Comparison of ENCODE assay signal across 7 mouse cellular contexts in genomic region chr5:124438746-124439145, GRCm38 (mm10). TPM values are rescaled to one million over a fixed set of nuclear protein-coding genes. Genes with fewer than 3 reads are reported as not detected.
A peak's percentile ranks its signal among the peaks of the same experiment; 100 is the strongest.
DNase-seq lines count a peak whose midpoint lies in the region; ATAC-seq and TF ChIP-seq lines count a peak whose summit lies in the region.

No protein-coding gene starts in this region.

- H3K9me3 ChIP-seq in embryonic facial prominence, embryonic 12.5 days: no peaks in the 10 kb centered on the region
- H3K9me3 ChIP-seq in limb, embryonic 11.5 days (ENCODE audit: control insufficient read depth, low read length): no peaks in the 10 kb centered on the region
- H3K9me3 ChIP-seq in neural tube, embryonic 14.5 days (ENCODE audit: control insufficient read depth, low read length): no peaks in the 10 kb centered on the region

- no peaks in the 10 kb centered on the region for H3K27me3 ChIP-seq in embryonic facial prominence, embryonic 12.5 days
- H3K27me3 ChIP-seq in limb, embryonic 11.5 days (ENCODE audit: control insufficient read depth, insufficient read depth, low read length): no peaks in the 10 kb centered on the region
- no peaks in the 10 kb centered on the region for H3K27me3 ChIP-seq in neural tube, embryonic 14.5 days (ENCODE audit: control insufficient read depth, insufficient read depth, low read length)

- no peak overlapping the region for H3K4me3 ChIP-seq in layer of hippocampus, adult 2 months
- peak overlapping the region; percentile 71; the same call in 1 of the 2 replicates for H3K4me3 ChIP-seq in embryonic facial prominence, embryonic 12.5 days
- no peak overlapping the region for H3K4me3 ChIP-seq in limb, embryonic 11.5 days (ENCODE audit: low read depth, low read length)
- H3K4me3 ChIP-seq in neural tube, embryonic 14.5 days (ENCODE audit: low read depth, low read length): peak overlapping the region; percentile 66; the same call in 1 of the 2 replicates

- peak overlapping the region; percentile 94 for H3K4me2 ChIP-seq in embryonic facial prominence, embryonic 12.5 days (replicated peaks)
- peak overlapping the region; percentile 94; the same call in 1 of the 2 replicates for H3K4me2 ChIP-seq in limb, embryonic 11.5 days (ENCODE audit: low read depth, severe bottlenecking)
- no peak overlapping the region; the same call in 1 of the 2 replicates for H3K4me2 ChIP-seq in neural tube, embryonic 14.5 days (ENCODE audit: low read depth, low read length)

- H3K36me3 ChIP-seq in embryonic facial prominence, embryonic 12.5 days: no peaks in the 10 kb centered on the region
- no peaks in the 10 kb centered on the region for H3K36me3 ChIP-seq in limb, embryonic 11.5 days (ENCODE audit: control insufficient read depth, insufficient read depth, low read length)
- H3K36me3 ChIP-seq in neural tube, embryonic 14.5 days (ENCODE audit: control insufficient read depth, insufficient read depth, low read length): no peaks in the 10 kb centered on the region

- no peak for DNase-seq in layer of hippocampus, adult 2 months (ENCODE audit: low spot score in 2 of 2)
- DNase-seq in layer of hippocampus, adult 9-10 months (ENCODE audit: low spot score): no peak
- DNase-seq in limb, embryonic 11.5 days (ENCODE audit: low spot score): no peak
- DNase-seq in layer of hippocampus, adult 11-12 months (ENCODE audit: low spot score): no peak
- DNase-seq in spleen, postnatal 14 days (ENCODE audit: low spot score in 2 of 2): no peak

- peak overlapping the region; percentile 89; the same call in 1 of the 2 replicates for H3K27ac ChIP-seq in layer of hippocampus, adult 2 months
- 0 out of 2 replicates have a peak overlapping the region, but pooled peaks have one; percentile 32 for H3K27ac ChIP-seq in embryonic facial prominence, embryonic 12.5 days
- H3K27ac ChIP-seq in limb, embryonic 11.5 days (replicated peaks; ENCODE audit: low read depth, low read length): no peak overlapping the region
- H3K27ac ChIP-seq in neural tube, embryonic 14.5 days (ENCODE audit: low read depth, low read length): no peak overlapping the region

- 63% methylated on average over 5 of the region's 5 CpGs for WGBS in embryonic facial prominence, embryonic 12.5 days
- WGBS in limb, embryonic 11.5 days: 74% methylated on average over 5 of the region's 5 CpGs
- WGBS in neural tube, embryonic 14.5 days: 66% methylated on average over 5 of the region's 5 CpGs

- TF ChIP-seq CTCF in layer of hippocampus, adult 2 months (conservative IDR thresholded peaks at IDR 0.05): no peak

- ATAC-seq in embryonic facial prominence, embryonic 12.5 days (ENCODE audit: insufficient number of reproducible peaks, insufficient read depth, low FRiP score, low TSS enrichment): no peak
- ATAC-seq in limb, embryonic 11.5 days (ENCODE audit: insufficient number of reproducible peaks, low FRiP score, low TSS enrichment, low read depth): no peak
- no peak for ATAC-seq in neural tube, embryonic 14.5 days (ENCODE audit: low read depth)

- peaks cover 6% of the 10 kb centered on the region; the same call in 1 of the 2 replicates for H3K4me1 ChIP-seq in embryonic facial prominence, embryonic 12.5 days
- no peaks in the 10 kb centered on the region for H3K4me1 ChIP-seq in limb, embryonic 11.5 days (ENCODE audit: control insufficient read depth, insufficient read depth, low read length)
- H3K4me1 ChIP-seq in neural tube, embryonic 14.5 days (ENCODE audit: control insufficient read depth, insufficient read depth, low read length): no peaks in the 10 kb centered on the region; the same call in none of the 2 replicates

- no peak overlapping the region for H3K9ac ChIP-seq in embryonic facial prominence, embryonic 12.5 days
- no peak overlapping the region for H3K9ac ChIP-seq in limb, embryonic 11.5 days (ENCODE audit: low read length)
- H3K9ac ChIP-seq in neural tube, embryonic 14.5 days (replicated peaks; ENCODE audit: low read depth, low read length): no peak overlapping the region

RNA-seq across cellular contexts. Expression of gene Kmt5a, which starts 1.0 kb away (rescaled TPM):
- 10 to 100 TPM; 55.8 to 70.3 TPM for total RNA-seq in layer of hippocampus, adult 2 months (2021)
- polyA plus RNA-seq in embryonic facial prominence, embryonic 12.5 days (2016; fragmentation: Nextera tagmentation; extraction: Ambion mirVana): 60.9 and 71.3 TPM in 2 replicates
- 102 and 121 TPM in 2 replicates for polyA plus RNA-seq in limb, embryonic 11.5 days (2014; fragmentation: Nextera tagmentation; extraction: Ambion mirVana)
- 15.9 and 21.5 TPM in 2 replicates for polyA plus RNA-seq in neural tube, embryonic 14.5 days (2014; fragmentation: Nextera tagmentation; extraction: Ambion mirVana)

RNA-seq across cellular contexts. Expression of gene Sbno1, which starts 12.9 kb away (rescaled TPM):
- 100 to 1,000 TPM; 157 to 166 TPM for total RNA-seq in layer of hippocampus, adult 2 months (2021)
- polyA plus RNA-seq in embryonic facial prominence, embryonic 12.5 days (2016; fragmentation: Nextera tagmentation; extraction: Ambion mirVana): 94.4 and 94.7 TPM in 2 replicates
- 84.9 and 85.7 TPM in 2 replicates for polyA plus RNA-seq in limb, embryonic 11.5 days (2014; fragmentation: Nextera tagmentation; extraction: Ambion mirVana)
- polyA plus RNA-seq in neural tube, embryonic 14.5 days (2014; fragmentation: Nextera tagmentation; extraction: Ambion mirVana): 101 and 102 TPM in 2 replicates

RNA-seq across cellular contexts. Expression of gene Rilpl2, which starts 39.4 kb away (rescaled TPM):
- total RNA-seq in layer of hippocampus, adult 2 months (2021): 10 to 100 TPM; 19.3 TPM
- 29.5 and 30.7 TPM in 2 replicates for polyA plus RNA-seq in embryonic facial prominence, embryonic 12.5 days (2016; fragmentation: Nextera tagmentation; extraction: Ambion mirVana)
- polyA plus RNA-seq in limb, embryonic 11.5 days (2014; fragmentation: Nextera tagmentation; extraction: Ambion mirVana): 28.7 and 29.3 TPM in 2 replicates
- 22.9 and 28.7 TPM in 2 replicates for polyA plus RNA-seq in neural tube, embryonic 14.5 days (2014; fragmentation: Nextera tagmentation; extraction: Ambion mirVana)

RNA-seq across cellular contexts. Expression of gene Snrnp35, which starts 44.2 kb away (rescaled TPM):
- total RNA-seq in layer of hippocampus, adult 2 months (2021): 10 to 100 TPM; 25.7 to 25.9 TPM
- polyA plus RNA-seq in embryonic facial prominence, embryonic 12.5 days (2016; fragmentation: Nextera tagmentation; extraction: Ambion mirVana): 26.5 and 27.2 TPM in 2 replicates
- 14.1 and 15.3 TPM in 2 replicates for polyA plus RNA-seq in limb, embryonic 11.5 days (2014; fragmentation: Nextera tagmentation; extraction: Ambion mirVana)
- polyA plus RNA-seq in neural tube, embryonic 14.5 days (2014; fragmentation: Nextera tagmentation; extraction: Ambion mirVana): 8.9 and 12.0 TPM in 2 replicates

Comparison
In these comparisons a context has a peak if more than half of its experiments do, and no peak if none do; other contexts are left out.
1. H3K27ac ChIP-seq: peak in layer of hippocampus, adult 2 months (single experiment) and embryonic facial prominence, embryonic 12.5 days (single experiment); none in limb, embryonic 11.5 days (single experiment) and neural tube, embryonic 14.5 days (single experiment).
2. H3K4me3 ChIP-seq: peak in embryonic facial prominence, embryonic 12.5 days (single experiment) and neural tube, embryonic 14.5 days (single experiment); none in layer of hippocampus, adult 2 months (single experiment) and limb, embryonic 11.5 days (single experiment).